Mouse (Mus musculus): ENCODE measurements around the gene Tgm6. TPM values are rescaled to one million over a fixed set of nuclear protein-coding genes. Genes with fewer than 3 reads are reported as not detected.
A peak's percentile ranks its signal among the peaks of the same experiment; 100 is the strongest.

The Tgm6 gene
- polyA plus RNA-seq, 1 experiment from 2014 or later: not detected

DNA sequence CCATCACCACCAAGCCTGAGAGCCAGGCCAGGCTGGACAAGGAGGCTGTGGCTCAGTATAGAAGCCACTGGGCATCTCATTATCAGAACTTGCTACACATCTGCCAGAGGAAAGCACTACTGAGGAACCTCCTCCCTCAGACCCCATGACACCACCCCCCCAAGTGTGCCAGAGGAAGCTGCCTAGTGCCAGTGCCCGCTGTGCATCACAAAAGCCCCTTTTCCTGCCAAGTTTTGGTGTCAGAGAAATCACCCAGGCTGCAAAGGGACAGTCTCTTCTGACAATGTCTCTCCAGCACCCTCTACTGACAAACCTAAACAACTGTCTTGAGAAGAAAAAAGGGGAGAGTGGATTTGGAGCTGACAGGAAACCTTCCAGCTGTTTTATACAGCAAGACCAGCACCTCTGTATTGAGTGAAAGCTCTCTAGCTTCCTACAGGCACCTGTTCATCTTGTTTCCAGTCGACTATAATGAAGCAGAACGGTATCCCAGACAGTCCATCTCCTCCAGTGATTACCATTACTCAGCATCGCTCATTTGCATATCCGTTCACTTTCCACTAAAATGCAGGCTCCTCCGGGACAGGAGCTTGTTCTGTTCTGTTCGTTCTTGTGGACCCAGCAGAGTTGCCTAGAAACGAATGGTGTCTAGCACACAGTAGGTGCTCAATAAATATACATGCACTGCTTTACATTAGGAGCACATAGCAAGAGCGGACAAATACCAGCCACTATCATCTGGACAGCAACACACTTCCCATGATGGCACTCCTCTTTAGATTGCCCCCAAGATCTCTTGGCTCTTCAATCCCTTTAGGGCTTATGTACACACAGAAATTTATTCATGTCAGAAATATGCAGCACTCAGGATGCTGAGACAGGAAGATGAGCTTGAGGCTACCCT lies 54.3 kb downstream of the Tgm6 start:
- 66% methylated on average over 9 of the region's 9 CpGs for WGBS
- no peaks in the 10 kb centered on the region for H3K4me1 ChIP-seq (ENCODE audit: control insufficient read depth, insufficient read depth, low read length)
- peaks cover 16% of the 10 kb centered on the region for H3K36me3 ChIP-seq (ENCODE audit: control insufficient read depth, insufficient read depth, low read length)
- H3K4me3 ChIP-seq (replicated peaks; ENCODE audit: low read length): no peak overlapping the region
- ATAC-seq (ENCODE audit: insufficient read depth, low FRiP score): no peak; the same call in 1 of the 2 replicates
- H3K27me3 ChIP-seq (ENCODE audit: control insufficient read depth, insufficient read depth, low read length): no peaks in the 10 kb centered on the region
- H3K27ac ChIP-seq (ENCODE audit: low read length): no peak overlapping the region
- no peak overlapping the region for H3K9ac ChIP-seq (ENCODE audit: low read length)
- no peaks in the 10 kb centered on the region for H3K9me3 ChIP-seq (replicated peaks; ENCODE audit: control insufficient read depth, low read length)
- no peak overlapping the region for H3K4me2 ChIP-seq (ENCODE audit: low read depth, low read length)

DNA sequence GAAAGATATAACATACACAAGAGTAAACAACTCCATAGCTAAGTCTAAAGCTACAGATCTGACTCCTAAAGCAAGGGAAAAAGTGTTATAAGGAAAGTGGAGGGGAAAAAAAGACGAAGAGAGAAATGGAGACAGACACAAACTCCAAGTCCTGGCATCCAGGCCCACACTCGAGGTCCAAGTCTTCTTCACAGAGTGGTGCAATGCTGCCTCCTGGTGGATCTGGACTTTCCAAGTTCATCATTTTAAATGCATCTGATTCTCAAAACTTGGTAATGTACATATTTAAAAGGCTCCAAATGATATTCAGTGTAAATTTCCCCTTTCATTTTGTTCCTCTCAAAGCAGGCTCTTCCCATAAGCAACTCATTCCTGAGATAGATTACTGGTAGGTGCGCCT lies 55.6 kb downstream of the Tgm6 start:
- no peak for ATAC-seq (ENCODE audit: insufficient read depth, low FRiP score)
- Histone ChIP-seq H3K4me1 (ENCODE audit: control insufficient read depth, insufficient read depth, low read length) (no peaks in the 10 kb centered on the region), H3K4me2 (ENCODE audit: low read depth, low read length) (no peak overlapping the region), H3K9ac (ENCODE audit: low read length) (no peak overlapping the region), H3K4me3 (replicated peaks; ENCODE audit: low read length) (no peak overlapping the region), H3K36me3 (ENCODE audit: control insufficient read depth, insufficient read depth, low read length) (peaks cover 24% of the 10 kb centered on the region), H3K9me3 (replicated peaks; ENCODE audit: control insufficient read depth, low read length) (no peaks in the 10 kb centered on the region), H3K27ac (ENCODE audit: low read length) (no peak overlapping the region), H3K27me3 (ENCODE audit: control insufficient read depth, insufficient read depth, low read length) (no peaks in the 10 kb centered on the region)
- WGBS: 42% methylated on average over 3 of the region's 3 CpGs

DNA sequence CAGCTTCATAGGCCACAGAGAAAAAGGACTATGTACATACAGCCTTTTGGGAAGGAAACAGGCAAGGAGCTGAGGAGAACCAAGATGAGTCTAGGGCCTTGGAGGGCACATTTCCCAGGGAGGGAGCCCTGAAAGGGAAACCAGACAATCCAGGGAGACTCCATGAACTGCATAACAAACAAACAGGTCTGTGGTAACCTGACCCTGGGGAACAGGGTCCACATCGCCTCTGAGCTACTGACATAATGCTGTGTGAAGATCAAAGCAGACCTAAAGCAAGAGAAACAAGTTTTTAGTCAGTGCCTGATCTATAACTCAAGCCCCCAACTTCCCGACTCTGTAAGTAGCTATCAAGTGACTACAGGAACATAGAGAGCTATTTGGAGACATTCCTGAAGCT lies 59.5 kb downstream of the Tgm6 start:
- Histone ChIP-seq H3K4me2 (ENCODE audit: low read depth, low read length) (no peak overlapping the region), H3K9me3 (replicated peaks; ENCODE audit: control insufficient read depth, low read length) (no peaks in the 10 kb centered on the region), H3K4me1 (ENCODE audit: control insufficient read depth, insufficient read depth, low read length) (peaks cover 3% of the 10 kb centered on the region; the same call in 1 of the 2 replicates), H3K9ac (ENCODE audit: low read length) (no peak overlapping the region), H3K27me3 (ENCODE audit: control insufficient read depth, insufficient read depth, low read length) (no peaks in the 10 kb centered on the region), H3K4me3 (replicated peaks; ENCODE audit: low read length) (no peak overlapping the region), H3K27ac (ENCODE audit: low read length) (no peak overlapping the region), H3K36me3 (ENCODE audit: control insufficient read depth, insufficient read depth, low read length) (peaks cover 54% of the 10 kb centered on the region)
- ATAC-seq (ENCODE audit: insufficient read depth, low FRiP score): no peak
- WGBS: 87% methylated on average over 2 of the region's 2 CpGs

DNA sequence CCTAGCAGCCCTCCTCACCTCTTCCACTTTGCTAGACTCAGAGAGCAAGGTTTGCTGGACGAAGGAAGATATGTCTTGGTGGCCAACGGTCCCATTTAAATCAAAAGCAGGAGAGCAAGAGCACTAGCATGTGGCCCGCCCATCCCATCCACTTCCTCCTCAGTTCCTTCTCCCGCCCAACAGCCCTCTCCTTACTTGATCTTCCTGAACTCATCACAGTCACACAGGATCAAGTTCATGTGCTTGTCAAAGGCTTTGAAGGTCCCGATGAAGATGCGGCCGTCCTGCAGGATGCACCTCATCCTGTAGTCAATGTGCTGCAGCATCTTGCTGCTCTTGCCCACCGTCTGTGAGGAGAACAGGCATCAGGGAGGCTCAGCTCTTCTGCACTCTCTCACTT lies 64.6 kb downstream of the Tgm6 start:
- H3K4me3 ChIP-seq (replicated peaks; ENCODE audit: low read length): peak overlapping the region; percentile 88; the same call in 1 of the 2 replicates
- H3K4me2 ChIP-seq (ENCODE audit: low read depth, low read length): peak overlapping the region; percentile 61
- 67% methylated on average over 8 of the region's 8 CpGs for WGBS
- no peaks in the 10 kb centered on the region for H3K9me3 ChIP-seq (replicated peaks; ENCODE audit: control insufficient read depth, low read length)
- no peak for ATAC-seq (ENCODE audit: insufficient read depth, low FRiP score)
- no peak overlapping the region for H3K27ac ChIP-seq (ENCODE audit: low read length)
- peak overlapping the region; percentile 99; the same call in 1 of the 2 replicates for H3K9ac ChIP-seq (ENCODE audit: low read length)
- H3K4me1 ChIP-seq (ENCODE audit: control insufficient read depth, insufficient read depth, low read length): peaks cover 18% of the 10 kb centered on the region
- peaks cover 39% of the 10 kb centered on the region for H3K36me3 ChIP-seq (ENCODE audit: control insufficient read depth, insufficient read depth, low read length)
- no peaks in the 10 kb centered on the region for H3K27me3 ChIP-seq (ENCODE audit: control insufficient read depth, insufficient read depth, low read length)

DNA sequence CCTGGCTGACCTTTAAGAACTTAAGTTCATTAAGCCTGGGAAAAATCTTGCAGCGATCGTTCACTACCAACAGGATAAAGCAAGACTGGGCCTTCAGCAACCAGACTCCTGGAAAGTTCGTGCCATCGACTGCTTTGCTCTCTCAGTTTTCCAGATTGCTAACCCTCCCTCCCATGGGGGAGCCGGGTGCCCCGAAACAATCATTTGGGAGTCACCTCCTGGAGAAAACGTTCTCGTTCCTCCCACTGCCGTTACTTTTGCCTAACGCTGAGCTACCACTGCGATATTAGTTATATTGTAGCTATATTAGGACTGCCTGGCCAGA lies 66.1 kb downstream of the Tgm6 start:
- Histone ChIP-seq H3K36me3 (ENCODE audit: control insufficient read depth, insufficient read depth, low read length) (peaks cover 26% of the 10 kb centered on the region), H3K4me1 (ENCODE audit: control insufficient read depth, insufficient read depth, low read length) (peaks cover 18% of the 10 kb centered on the region), H3K27ac (ENCODE audit: low read length) (peak overlapping the region; percentile 86), H3K9me3 (replicated peaks; ENCODE audit: control insufficient read depth, low read length) (no peaks in the 10 kb centered on the region), H3K4me2 (ENCODE audit: low read depth, low read length) (peak overlapping the region; percentile 61), H3K27me3 (ENCODE audit: control insufficient read depth, insufficient read depth, low read length) (no peaks in the 10 kb centered on the region), H3K9ac (ENCODE audit: low read length) (peak overlapping the region; percentile 99), H3K4me3 (replicated peaks; ENCODE audit: low read length) (peak overlapping the region; percentile 88)
- no peak for ATAC-seq (ENCODE audit: insufficient read depth, low FRiP score)
- under 1% methylated on average over 11 of the region's 11 CpGs for WGBS

DNA sequence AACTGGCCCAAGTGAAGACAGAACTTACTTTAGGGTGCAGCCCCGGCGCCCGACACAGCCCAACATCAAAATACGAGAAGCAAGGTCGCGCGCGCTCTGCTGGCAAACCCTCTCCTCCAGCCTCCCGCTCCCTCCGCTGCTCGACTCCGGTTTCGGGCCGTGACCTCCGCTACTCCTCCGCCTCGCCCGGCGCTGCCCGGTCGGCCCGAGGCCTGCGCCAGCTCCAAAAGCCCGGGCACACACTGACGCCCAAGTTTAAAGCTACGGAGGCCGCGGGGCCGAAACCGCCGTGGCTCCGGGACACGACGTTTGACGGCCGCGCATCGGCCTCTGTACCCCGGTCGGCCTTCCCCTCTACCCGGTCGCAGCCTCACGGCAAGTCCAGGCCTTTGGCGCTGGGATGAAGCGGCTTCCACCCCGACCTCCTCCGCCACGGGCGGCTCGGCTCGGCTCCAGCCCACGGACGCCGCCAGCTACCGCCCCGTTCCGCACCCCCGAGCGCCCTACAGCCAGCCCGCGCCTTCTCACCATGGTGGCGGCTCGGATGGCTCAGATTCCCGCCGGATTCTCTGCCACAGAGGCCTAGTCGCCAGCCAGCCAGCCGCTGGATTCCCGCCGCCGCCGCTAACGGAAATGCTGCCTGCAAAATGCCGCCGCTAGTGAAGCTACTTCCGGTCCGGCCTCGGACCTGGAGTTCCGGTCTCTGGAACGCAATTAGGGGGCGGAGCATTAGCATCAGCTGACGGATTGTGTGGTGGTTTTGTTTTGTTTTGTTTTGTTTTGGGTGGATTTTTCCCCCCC lies 66.7 kb downstream of the Tgm6 start, which contains the start of gene Snrpb:
TSS of gene Snrpb (minus strand) at position 698 of the 801 bp plus-strand sequence.
- Histone ChIP-seq H3K4me3 (replicated peaks; ENCODE audit: low read length) (peak within 1 kb of the TSS; percentile 88), H3K9me3 (replicated peaks; ENCODE audit: control insufficient read depth, low read length) (no peaks in the 10 kb centered on the region), H3K36me3 (ENCODE audit: control insufficient read depth, insufficient read depth, low read length) (peaks cover 20% of the 10 kb centered on the region), H3K27ac (ENCODE audit: low read length) (peak within 1 kb of the TSS; percentile 86), H3K9ac (ENCODE audit: low read length) (peak within 1 kb of the TSS; percentile 99), H3K4me2 (ENCODE audit: low read depth, low read length) (peak within 1 kb of the TSS; percentile 87), H3K4me1 (ENCODE audit: control insufficient read depth, insufficient read depth, low read length) (peaks cover 18% of the 10 kb centered on the region), H3K27me3 (ENCODE audit: control insufficient read depth, insufficient read depth, low read length) (no peaks in the 10 kb centered on the region)
- peak; percentile 90 for ATAC-seq (ENCODE audit: insufficient read depth, low FRiP score)
- whole genome bisulfite sequencing: under 1% methylated on average over 81 of the region's 81 CpGs

DNA sequence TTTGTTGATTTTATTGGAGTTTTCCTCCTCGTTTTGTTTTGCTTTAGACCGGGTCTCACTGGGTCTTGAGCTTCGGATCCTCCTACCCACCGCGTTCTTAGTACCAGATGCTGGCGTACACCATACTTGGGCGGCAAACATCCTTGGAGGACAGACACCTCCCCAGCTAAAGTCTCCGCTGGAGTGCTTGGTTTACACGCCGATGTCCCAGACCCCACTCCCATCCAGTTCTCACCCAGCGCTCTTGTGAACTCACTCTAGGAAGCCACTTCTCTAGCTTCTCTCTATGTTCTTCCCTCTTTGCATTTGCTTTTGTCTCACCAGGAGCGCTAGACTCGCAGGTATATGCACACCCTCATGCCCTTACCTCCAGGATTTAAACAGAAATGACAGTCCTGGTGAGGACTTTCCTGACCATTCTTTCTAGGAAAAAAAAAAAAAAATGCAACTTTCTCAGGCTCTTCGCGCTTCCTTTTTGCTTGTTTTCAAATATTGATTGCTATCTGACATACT lies 67.3 kb downstream of the Tgm6 start:
- Histone ChIP-seq H3K9me3 (replicated peaks; ENCODE audit: control insufficient read depth, low read length) (no peaks in the 10 kb centered on the region), H3K4me3 (replicated peaks; ENCODE audit: low read length) (peak overlapping the region; percentile 88), H3K4me2 (ENCODE audit: low read depth, low read length) (peak overlapping the region; percentile 87), H3K27me3 (ENCODE audit: control insufficient read depth, insufficient read depth, low read length) (no peaks in the 10 kb centered on the region), H3K4me1 (ENCODE audit: control insufficient read depth, insufficient read depth, low read length) (peaks cover 18% of the 10 kb centered on the region), H3K27ac (ENCODE audit: low read length) (peak overlapping the region; percentile 66), H3K36me3 (ENCODE audit: control insufficient read depth, insufficient read depth, low read length) (peaks cover 14% of the 10 kb centered on the region), H3K9ac (ENCODE audit: low read length) (peak overlapping the region; percentile 81)
- 1% methylated on average over 15 of the region's 15 CpGs for WGBS
- ATAC-seq (ENCODE audit: insufficient read depth, low FRiP score): peak; percentile 75

DNA sequence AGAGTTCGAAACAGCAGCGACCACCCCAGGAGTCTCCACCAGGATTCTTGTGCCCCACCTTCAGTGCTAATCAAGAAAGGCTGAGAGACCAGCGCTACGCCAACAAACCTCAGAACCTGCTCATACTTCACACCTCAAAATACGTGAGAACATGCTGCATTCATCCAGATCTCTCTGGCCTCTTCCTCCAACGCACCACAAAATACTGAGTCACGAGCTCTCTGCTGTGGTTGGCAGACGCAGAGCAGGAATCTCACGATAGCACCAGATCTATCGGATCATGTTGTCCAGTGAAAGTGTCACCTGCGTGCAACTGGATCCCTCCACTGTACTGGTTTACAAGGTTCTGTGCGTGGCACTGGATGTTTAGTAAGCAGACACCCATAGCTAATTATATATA lies 76.2 kb downstream of the Tgm6 start:
- 86% methylated on average over 12 of the region's 12 CpGs for WGBS
- H3K27ac ChIP-seq (ENCODE audit: low read length): no peak overlapping the region
- no peaks in the 10 kb centered on the region for H3K36me3 ChIP-seq (ENCODE audit: control insufficient read depth, insufficient read depth, low read length)
- no peaks in the 10 kb centered on the region for H3K4me1 ChIP-seq (ENCODE audit: control insufficient read depth, insufficient read depth, low read length)
- no peak overlapping the region for H3K9ac ChIP-seq (ENCODE audit: low read length)
- ATAC-seq (ENCODE audit: insufficient read depth, low FRiP score): no peak
- no peak overlapping the region for H3K4me2 ChIP-seq (ENCODE audit: low read depth, low read length)
- H3K9me3 ChIP-seq (replicated peaks; ENCODE audit: control insufficient read depth, low read length): no peaks in the 10 kb centered on the region
- no peaks in the 10 kb centered on the region for H3K27me3 ChIP-seq (ENCODE audit: control insufficient read depth, insufficient read depth, low read length)
- H3K4me3 ChIP-seq (replicated peaks; ENCODE audit: low read length): no peak overlapping the region

DNA sequence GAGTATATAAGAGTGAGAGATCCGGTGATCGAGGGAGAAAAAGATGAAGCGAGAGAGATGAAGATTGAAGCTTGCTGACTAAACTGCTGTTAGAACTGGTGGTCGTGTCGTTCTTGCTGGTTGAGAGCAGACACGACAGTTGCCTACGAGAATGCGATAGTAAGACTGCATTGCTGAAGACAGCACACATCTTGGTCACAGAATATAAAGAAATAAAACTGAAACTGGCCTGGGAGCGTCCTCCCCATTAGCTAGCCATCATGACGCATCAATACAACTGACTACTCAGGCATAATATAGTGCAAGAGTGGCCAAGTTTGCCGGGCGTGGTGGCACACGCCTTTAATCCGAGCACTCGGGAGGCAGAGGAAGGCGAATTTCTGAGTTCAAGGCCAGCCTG lies 82.7 kb downstream of the Tgm6 start, which contains the start of gene Tmc2:
TSS of gene Tmc2 (plus strand) at position 301 of the 400 bp plus-strand sequence.
- H3K9ac ChIP-seq (ENCODE audit: low read length): no peak within 1 kb of the TSS
- ATAC-seq (ENCODE audit: insufficient read depth, low FRiP score): no peak

More for the DNA sequence above, 82.7 kb downstream of the Tgm6 start, which contains the start of gene Tmc2:
- Histone ChIP-seq H3K36me3 (ENCODE audit: control insufficient read depth, insufficient read depth, low read length) (no peaks in the 10 kb centered on the region), H3K27me3 (ENCODE audit: control insufficient read depth, insufficient read depth, low read length) (no peaks in the 10 kb centered on the region), H3K9me3 (replicated peaks; ENCODE audit: control insufficient read depth, low read length) (no peaks in the 10 kb centered on the region), H3K4me3 (replicated peaks; ENCODE audit: low read length) (no peak within 1 kb of the TSS), H3K4me1 (ENCODE audit: control insufficient read depth, insufficient read depth, low read length) (no peaks in the 10 kb centered on the region), H3K4me2 (ENCODE audit: low read depth, low read length) (no peak within 1 kb of the TSS), H3K27ac (ENCODE audit: low read length) (no peak within 1 kb of the TSS)
- 94% methylated on average over 16 of the region's 16 CpGs for WGBS
